ENCODE assay signal across 22 mouse cellular contexts in genomic region chr1:22737491-22737890, GRCm38 (mm10).
"Had no signal": no experiment of that assay in that cellular context is flagged by ENCODE, and none has a peak within 500 bp of the region (broad histone marks: within the 10 kb centered on the region; RNA-seq: fewer than 3 reads in every experiment).

No protein-coding gene starts in this region.

- H3K27ac ChIP-seq: intestine, embryonic 15.5 days; limb, embryonic 10.5 days; limb, embryonic 13.5 days; liver, embryonic 15.5 days; midbrain, embryonic 10.5 days; midbrain, embryonic 13.5 days; neural tube, embryonic 13.5 days had no signal

- H3K4me3 ChIP-seq: intestine, embryonic 15.5 days; limb, embryonic 10.5 days; limb, embryonic 13.5 days; liver, embryonic 15.5 days; megakaryocyte, embryonic 14.5 days; midbrain, embryonic 10.5 days; midbrain, embryonic 13.5 days; myocyte; neural tube, embryonic 13.5 days had no signal

- H3K4me1 ChIP-seq: intestine, embryonic 15.5 days; limb, embryonic 10.5 days; limb, embryonic 13.5 days; liver, embryonic 15.5 days; megakaryocyte, embryonic 14.5 days; midbrain, embryonic 10.5 days; midbrain, embryonic 13.5 days; neural tube, embryonic 13.5 days had no signal

- H3K9ac ChIP-seq: intestine, embryonic 15.5 days; limb, embryonic 13.5 days; liver, embryonic 15.5 days; lung, embryonic 14.5 days; midbrain, embryonic 13.5 days; neural tube, embryonic 13.5 days had no signal

- H3K27me3 ChIP-seq: intestine, embryonic 15.5 days; limb, embryonic 13.5 days; liver, embryonic 15.5 days; megakaryocyte, embryonic 14.5 days; midbrain, embryonic 13.5 days; neural tube, embryonic 13.5 days had no signal

- H3K9me3 ChIP-seq: intestine, embryonic 15.5 days; limb, embryonic 10.5 days; limb, embryonic 13.5 days; liver, embryonic 15.5 days; midbrain, embryonic 10.5 days; midbrain, embryonic 13.5 days; neural tube, embryonic 13.5 days had no signal

- H3K4me2 ChIP-seq: intestine, embryonic 15.5 days; limb, embryonic 13.5 days; liver, embryonic 11.5 days; liver, embryonic 15.5 days; lung, embryonic 14.5 days; midbrain, embryonic 13.5 days; neural tube, embryonic 13.5 days had no signal

- H3K36me3 ChIP-seq: intestine, embryonic 15.5 days; limb, embryonic 10.5 days; limb, embryonic 13.5 days; liver, embryonic 15.5 days; midbrain, embryonic 10.5 days; midbrain, embryonic 13.5 days; neural tube, embryonic 13.5 days had no signal

- DNase-seq: kidney, adult 11 months; kidney, adult 8-10 months; kidney, postnatal 14 days; kidney, postnatal 4 days; lung, embryonic 14.5 days; lung, postnatal 10 days; retina, postnatal 1 day; right cerebral cortex, postnatal 25 days; spleen, adult 18-20 months; thymus, adult 18-20 months; thymus, postnatal 36 days had no signal

- ATAC-seq: intestine, embryonic 15.5 days; midbrain, embryonic 13.5 days; midbrain, embryonic 16.5 days had no signal
